Mouse (Mus musculus): ENCODE measurements at regions not wholly inside any gene's neighbourhood (a gene's known extent, or its start where the extent isn't known, plus 50 kb on each side); places are given as distances from the start of the nearest gene placed in this dataset.

DNA sequence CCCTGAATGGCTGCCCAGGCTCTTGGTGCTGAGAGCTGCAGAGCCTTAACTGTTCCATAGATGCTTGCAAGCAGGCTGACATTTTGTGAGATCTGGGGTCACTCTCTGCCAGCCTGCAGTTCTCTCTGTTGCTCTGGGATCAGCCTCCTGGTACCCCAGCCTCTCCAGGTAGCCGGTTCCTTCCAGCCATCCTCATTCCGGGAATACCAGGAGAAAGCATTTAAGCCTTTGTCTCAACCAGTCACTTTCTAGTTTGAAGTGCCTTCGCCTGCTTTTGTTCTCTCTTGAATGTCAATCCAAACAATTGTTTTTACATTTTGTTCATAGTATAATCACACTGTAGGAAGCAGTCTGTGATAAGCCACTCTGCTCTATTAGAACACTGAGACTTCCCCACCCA lies 281.0 kb upstream of the Rtl1 start:
- DNase-seq (ENCODE audit: low spot score in 2 of 2), result no peak

DNA sequence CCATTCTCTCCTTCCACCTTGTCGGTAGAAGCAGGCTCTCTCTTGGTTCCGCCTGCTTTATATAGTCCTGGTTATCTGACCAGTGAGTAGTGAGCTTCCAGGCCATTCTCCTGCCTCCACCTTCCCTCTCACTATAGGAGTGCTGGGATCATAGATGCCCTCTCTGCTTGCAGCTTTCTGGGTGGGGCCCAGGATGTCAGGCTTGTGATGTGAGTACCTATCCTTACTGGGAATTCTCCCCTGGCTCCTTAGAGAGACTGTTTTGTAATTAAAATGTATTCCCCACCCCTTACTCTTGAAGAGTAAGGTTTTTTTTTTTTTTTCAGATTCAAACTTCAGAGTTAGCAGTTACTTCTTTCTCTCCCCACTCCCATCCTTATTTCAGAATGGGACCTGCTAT lies 291.1 kb upstream of the Rtl1 start:
- no peak for DNase-seq (ENCODE audit: low spot score in 2 of 2)

DNA sequence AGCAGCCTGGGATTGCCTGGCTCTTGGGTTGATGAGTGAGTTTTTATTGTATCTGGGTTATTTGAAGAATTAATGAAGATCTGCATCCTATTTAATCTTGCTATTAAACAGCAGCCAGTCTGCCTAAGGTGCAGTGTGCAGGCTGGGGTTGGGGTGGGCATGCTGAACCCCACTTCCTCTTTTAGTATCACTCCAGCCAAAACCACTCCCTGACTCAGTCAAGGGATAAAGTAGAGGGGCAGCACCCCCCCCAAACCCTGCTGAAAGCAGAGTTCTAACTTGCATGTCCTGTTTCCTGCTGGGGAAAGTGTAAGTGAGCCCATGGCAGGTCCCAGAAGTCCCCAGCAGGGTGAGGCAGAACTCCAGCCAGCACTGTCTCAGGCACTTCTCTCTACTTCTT lies 292.7 kb upstream of the Rtl1 start:
- DNase-seq (ENCODE audit: low spot score in 2 of 2), result no peak

DNA sequence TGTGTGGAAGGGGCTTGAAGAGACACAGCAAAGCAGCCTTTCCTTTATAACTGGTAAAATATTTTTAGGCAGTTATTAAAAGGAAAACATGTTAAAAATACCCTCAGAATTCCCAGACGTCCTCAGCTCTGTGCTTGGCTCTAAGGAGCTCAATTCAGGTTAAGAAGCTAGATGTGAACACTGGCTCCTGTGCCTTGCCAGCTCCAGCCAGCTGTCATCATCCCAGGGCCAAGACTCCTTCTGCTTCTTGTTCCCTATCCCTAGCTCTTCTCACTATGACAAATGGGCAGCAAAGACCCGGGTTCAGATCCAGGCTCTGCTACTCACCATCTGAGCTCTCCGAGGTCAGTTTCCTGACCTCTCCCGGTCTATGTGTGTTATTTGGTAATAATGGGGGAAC lies 293.5 kb upstream of the Rtl1 start:
- no peak for DNase-seq (ENCODE audit: low spot score in 2 of 2)

DNA sequence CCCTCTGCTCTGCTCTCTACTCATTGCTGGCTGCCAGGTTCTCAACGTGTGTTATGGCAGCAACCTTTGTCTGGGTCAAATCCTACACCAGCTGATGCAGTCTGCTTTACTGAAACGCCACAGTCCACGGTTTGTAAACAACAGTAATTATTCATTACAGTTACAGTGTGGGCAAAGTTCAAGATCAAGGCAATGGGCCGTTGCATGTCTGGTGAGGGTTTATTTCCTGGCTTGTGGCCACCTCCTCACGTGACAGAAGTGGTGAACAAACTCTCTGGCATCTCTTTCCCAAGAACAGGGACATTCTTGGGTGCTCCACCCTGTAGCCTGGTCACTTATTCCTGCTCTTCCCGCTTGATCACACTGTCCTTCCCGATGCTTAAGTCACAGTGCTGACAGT lies 295.3 kb upstream of the Rtl1 start:
- DNase-seq (ENCODE audit: low spot score in 2 of 2), result no peak

DNA sequence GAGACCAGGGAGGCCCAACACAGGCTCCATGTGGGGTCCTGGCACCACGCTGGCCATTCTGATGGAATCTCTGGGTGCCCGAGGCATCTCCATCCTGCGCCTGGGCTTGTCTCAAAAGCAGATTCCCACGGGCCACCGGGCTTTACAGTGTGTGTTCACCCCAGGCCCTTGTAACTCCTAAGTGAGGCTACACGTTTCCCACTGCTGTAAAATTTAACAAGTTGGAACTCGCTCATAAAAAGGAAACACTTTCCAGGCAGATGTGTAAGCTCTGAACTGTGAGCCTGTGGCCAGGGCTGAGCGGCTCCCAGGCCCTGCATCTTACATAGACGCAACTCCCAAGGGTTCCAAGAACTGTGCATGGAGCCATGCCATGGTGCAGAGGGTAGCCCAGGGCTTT lies 296.3 kb upstream of the Rtl1 start:
- DNase-seq (ENCODE audit: low spot score in 2 of 2), result no peak

DNA sequence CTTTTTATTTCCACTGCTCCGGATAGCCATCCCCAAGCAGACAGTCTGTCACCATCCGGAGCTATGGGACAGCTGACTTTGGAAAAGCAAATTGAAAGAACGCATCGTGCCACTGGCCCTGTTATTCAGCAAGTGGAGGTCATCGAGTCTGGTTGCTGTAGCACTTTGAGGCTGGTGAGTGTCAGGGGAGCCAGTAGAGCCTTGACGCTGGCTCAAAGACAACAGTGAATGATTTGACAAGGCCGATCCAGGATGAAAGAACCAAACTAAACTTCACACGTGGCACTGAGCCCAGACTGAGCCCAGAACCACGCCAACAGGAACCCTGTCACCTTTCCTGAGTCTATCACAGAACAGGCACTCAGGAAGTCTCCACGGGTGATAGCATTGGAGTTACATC lies 296.8 kb upstream of the Rtl1 start:
- DNase-seq (ENCODE audit: low spot score in 2 of 2), result no peak

DNA sequence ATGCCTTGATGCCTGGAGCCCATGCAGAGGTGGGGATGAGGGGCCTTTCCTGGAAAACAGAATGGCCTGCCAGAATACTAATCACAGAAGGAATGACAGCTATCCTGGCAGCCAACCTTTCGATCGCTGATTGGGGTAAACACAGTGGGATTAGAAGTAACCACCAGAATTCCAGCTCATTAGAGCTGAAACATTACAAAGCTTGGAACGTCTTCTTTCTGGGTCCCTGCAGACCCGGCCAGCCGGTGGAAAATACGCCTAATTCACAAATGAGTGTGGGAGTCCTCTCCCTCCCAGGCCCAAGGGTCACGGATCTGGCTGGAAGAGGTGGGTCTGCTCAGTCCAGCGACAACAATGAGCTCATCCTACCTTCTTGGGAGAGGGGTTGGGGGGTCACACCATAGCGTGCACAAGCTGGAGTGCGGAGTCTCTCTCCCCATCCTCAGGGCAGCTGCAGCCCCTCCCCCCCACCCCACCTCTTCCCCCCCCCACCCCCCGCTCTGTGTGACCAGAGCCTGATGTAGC lies 297.8 kb upstream of the Rtl1 start:
- no peak for DNase-seq (ENCODE audit: low spot score in 2 of 2)

DNA sequence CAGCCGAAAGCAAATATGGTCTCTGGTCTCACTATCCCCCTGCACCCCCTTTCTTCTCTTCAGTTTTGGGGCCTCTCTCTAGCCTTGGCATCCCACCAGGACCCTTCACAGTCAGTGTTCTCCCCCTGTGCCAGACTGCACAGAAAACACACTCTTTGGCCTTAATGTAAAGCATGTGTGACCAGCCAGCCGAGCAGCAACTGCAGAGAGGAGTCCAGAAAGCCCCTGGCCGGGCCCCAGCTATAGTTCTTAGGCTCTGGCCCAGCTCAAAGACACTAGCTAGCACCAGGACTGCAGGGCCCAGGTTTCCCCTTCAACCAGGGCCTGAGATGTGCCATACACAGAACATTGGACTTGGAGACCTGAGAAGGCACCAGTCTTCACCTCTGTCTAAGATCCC lies 299.3 kb upstream of the Rtl1 start:
- DNase-seq (ENCODE audit: low spot score in 2 of 2), result no peak

DNA sequence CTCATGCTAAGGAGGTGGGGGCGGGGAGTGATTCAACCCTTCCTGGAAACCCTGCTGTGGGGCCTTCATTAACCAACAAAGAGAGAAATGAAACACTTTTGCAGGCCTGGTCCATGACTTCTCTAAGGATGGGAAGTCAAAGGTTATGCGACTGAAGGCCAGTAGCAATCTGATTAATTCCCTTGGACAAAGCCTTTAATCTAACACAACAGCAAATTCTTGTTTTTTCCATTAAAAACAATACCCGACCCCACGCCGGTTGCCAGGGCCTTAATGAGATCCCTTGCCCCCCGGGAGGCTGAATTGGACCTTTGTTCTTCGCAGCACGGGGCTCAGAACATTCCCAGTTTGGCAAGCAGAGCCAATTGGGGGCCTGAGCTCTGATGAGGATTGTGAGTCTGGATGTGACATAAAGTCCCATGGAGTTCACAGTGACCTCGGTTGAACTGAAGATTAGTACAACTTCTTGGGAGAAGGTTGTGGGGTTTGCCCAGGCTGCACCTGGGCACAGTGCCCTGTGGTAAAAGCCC lies 310.9 kb upstream of the Rtl1 start:
- DNase-seq (ENCODE audit: low spot score in 2 of 2), result peak in 1 of 2 experiments; percentile 23

DNA sequence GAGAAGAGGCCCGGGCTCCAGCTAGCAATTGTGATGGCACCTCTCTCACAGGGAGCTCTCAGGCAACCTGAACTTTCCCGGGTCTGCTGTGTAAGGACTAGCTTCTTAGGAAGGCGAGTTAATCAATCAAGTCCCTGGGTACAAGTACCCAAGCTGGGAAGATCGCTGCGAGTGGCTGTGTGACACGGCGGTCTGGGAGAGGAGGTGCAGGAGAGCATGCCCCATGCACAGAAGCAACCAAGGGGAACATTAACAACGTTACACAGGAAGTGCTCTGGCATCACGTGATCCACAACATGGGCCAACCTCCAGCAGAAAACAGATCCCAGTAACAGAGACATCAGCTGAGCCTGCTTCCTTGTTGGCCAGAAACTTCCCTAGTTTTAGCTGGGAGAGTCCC lies 311.4 kb upstream of the Rtl1 start:
- no peak for DNase-seq (ENCODE audit: low spot score in 2 of 2)

DNA sequence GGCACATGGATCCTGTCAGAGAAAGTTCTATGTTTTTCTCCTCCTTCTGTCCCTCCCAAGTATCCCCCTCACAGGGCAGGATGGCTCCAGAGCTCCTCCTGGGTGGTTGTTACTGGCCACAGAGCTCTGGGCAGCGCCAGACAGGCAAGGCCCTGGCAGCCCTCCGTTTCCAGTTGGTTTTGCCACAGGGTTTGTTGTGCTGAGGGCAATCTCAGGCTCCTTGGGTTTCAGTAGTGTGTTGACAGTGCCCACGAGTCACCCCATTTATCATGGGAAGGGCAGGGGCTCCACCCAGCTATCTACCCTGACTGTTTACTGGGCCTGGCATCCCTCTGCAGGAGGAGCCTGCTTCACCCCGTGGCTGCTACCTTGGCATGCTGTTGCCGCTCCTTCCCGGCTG lies 317.6 kb upstream of the Rtl1 start:
- DNase-seq (ENCODE audit: low spot score in 2 of 2), result no peak

DNA sequence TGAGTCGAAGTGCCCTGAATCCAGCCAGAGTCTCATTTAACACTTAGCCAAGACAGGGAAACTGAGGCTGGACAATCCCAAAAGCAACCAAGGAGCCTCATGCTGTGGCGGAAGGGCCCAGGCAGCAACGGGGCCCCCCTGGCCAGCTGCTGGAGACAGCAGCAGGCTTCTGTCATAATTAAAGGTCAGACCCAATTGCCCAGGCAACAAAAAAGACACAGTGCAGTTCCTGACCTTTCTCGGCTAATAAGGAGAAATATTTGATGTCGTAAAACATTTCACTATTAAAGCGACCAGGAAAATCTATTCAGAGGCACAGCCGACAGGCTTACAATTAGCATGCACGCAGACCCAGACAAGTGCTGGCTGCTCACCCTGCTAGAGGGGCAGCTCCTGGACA lies 318.8 kb upstream of the Rtl1 start:
- DNase-seq (ENCODE audit: low spot score in 2 of 2), result no peak

DNA sequence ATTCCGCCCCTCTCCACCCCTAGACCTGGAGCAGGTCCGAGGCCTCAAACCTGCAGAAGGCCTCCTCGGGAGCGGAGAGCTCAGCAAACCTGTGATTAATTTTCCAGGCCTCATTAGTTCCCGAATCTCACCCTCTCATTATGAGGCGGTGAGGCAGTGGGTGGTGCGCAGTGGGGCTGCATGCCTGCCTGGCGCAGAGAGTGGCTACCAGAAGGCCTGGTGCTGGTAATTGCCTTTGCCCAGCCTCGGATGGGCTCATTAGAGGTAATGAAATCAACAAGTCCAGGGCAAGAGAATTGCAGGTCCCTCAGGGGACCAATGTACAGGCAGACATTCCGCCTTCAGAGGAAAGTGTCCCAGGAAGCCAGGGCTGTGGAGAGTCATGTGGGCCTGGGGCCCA lies 322.0 kb upstream of the Rtl1 start:
- no peak for DNase-seq (ENCODE audit: low spot score in 2 of 2)

DNA sequence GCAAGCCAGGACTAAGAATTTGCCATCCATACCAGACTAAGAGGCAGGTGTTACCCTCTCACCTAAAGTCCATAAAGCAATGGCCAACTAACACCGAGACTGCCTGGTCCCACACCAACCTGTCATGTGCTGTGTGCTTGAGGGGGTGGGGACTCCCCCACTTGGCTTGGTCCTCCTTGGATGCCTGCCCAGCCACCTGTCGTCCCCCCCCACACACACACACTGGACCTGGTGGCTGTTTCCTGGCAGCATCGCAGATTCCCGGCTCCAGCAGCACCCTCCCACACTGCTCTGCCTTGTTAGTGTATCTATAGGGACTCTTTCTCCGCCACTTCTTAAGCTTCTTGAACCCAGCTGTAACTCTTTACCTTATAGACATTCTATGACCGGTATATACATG lies 325.7 kb upstream of the Rtl1 start:
- no peak for DNase-seq (ENCODE audit: low spot score in 2 of 2)

DNA sequence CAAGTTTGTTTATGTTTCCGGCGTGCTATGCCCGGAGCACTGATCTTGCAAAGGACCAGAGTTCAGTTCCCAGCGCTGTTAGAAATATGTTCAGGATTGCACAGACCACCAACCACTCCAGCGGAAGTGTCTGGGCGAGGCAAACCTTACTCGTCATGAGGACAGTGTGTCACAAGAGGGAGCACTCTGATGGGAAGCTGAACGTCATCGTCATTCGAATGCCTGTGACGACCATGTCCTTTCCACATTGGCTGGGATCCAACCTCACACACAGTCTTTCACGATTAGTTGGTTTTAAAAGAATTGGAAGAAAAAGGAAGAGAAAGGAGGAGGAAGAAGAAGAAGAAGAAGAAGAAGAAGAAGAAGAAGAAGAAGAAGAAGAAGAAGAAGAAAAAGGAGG lies 326.5 kb upstream of the Rtl1 start:
- DNase-seq (ENCODE audit: low spot score in 2 of 2), result no peak

DNA sequence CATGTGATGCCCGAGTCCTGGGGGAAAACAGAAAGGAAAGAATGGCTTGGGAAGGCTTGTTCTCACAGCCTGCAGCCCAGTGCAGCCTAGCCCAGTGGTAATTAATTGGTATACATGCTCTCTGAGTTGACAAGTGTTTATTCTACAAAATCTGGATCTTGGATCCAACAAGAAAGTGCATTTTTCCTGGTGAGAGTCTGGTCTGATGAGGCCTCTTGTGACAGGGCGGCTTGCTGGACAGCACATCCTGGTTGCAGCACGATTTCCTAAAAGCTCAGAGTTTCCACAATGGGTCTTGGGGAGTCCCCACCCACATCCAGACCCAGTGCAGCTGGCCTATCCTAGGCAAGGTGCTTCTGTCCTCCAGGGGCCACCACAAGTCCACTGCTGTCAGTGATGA lies 332.7 kb upstream of the Dio3 start:
- no peak for DNase-seq (ENCODE audit: low spot score in 2 of 2)

DNA sequence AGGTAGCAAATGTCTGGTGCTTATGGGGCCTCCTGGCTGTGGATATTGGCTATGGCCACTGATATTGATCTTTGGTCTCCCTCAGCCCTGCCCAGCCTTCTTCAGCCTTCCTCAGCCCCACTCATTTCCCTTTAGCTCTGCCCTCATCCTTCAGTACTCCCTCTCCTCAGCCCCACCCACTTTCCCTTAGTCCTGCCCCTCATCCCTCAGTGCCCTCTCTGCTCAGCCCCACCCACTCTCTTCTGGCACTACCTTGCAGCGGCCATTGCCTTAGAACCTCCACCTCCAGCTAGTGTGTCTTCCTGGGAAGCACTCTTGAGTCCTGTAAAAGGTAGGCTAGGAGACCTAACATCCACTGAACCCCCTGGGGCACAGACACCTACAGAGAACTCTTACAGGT lies 331.9 kb upstream of the Dio3 start:
- DNase-seq (ENCODE audit: low spot score in 2 of 2), result no peak

DNA sequence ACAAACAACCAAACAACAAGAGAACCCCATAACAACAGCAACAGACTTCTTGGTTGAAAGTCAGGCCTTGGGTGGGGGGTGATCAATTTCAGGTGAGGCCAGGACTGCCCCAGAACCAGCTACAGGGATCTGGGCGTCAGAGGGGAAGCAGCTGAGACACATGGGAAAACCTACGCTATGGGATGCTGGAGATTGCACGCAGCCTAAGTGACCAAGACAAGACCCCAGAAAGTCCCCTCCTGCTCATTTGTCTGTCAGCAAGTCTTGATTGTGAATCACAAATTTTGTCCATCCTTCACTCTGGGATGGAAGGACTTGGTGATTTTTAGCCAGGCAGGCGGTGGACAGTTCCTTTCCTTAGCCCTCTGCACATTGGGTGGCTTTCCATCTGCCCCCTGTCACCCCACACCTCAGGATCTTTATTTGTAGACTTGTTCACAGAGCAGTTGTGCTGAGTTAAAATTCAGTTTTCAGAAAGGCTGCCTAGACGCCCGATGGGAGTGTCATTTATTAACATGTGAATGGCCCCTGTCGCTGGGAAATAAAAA lies 330.9 kb upstream of the Dio3 start:
- DNase-seq (ENCODE audit: low spot score in 2 of 2), result no peak

DNA sequence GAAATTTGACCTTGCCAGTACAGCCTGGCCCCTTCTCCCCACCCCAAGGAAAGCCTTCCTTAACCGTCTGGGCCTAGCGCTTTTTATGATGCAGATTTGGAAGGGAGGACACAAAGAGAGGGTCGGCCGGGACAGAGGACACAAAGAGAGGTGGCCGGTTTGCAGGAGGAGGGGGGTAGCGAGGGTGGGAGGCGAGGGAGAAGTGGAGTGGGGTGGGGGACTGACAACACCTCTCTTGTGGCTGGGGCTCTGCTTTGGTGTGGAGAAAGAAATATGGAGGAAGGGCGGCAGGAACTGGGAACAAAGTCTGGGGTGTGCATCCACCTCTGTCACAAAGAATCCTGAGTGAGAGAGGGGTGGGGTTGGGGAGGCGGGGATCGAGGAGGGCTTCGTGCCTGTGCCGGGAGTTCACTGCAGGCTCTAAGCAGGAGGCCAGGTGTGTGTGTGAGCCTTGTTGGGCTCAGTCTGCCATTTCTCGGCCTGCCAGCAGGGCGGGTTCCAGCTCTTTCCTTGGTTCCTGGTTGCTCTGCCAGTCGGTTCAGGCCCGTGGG lies 330.4 kb upstream of the Dio3 start:
- no peak for DNase-seq (ENCODE audit: low spot score in 2 of 2)

DNA sequence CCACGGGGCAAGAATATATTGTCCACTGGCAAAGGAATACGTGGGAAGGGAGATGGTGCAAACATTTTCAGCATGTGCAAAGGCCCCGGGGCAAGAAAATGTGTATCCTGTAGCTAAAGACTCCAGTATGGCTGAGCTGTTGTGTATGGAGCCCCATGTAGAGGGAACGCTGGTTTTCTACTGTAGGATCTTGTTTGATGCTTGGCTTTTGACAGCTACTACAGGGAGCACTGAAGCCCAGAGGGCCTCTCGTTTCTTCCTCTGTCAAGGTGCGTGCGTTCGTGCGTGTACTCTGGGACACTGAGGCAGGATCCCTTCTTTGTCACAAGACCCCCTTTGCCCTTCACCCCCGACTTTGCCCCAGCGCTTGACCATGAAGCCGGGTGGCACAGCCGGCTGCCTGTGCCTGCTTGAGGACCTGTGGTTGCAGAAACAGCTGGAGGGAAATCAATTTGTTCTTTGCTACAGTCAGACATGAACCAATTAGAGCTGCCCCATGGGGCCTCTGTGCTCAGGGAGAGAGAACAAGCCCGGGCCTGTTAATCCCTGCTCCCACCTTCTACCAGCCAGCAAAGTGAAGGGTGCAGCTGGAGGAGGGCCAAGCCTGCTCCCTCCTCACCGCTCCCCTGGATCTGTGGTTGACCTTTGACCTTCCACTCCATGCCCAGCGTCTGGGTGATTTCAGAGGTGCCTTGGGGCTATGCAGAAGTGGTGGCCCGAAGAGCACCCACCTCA lies 329.5 kb upstream of the Dio3 start:
- DNase-seq (ENCODE audit: low spot score in 2 of 2), result no peak

DNA sequence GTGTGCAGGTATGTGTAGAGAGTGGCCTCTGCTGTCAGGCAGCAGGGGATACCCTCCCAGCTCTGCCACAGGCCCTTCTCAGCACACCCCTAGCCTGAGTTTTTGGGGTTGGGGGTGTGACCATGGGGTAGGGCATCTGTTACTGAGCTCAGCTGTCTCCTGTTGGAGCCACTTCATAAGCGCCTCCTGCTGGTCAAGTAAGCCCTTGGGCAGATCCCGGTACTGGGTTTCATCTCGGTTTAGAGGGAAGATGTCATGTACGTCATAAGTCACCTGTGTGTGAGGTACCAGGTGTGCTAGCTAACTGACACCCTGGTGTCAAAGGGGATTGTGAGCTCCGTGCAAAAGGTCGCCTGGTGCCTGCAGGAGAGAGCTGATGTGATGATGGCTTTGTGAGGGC lies 328.2 kb upstream of the Dio3 start:
- no peak for DNase-seq (ENCODE audit: low spot score in 2 of 2)

DNA sequence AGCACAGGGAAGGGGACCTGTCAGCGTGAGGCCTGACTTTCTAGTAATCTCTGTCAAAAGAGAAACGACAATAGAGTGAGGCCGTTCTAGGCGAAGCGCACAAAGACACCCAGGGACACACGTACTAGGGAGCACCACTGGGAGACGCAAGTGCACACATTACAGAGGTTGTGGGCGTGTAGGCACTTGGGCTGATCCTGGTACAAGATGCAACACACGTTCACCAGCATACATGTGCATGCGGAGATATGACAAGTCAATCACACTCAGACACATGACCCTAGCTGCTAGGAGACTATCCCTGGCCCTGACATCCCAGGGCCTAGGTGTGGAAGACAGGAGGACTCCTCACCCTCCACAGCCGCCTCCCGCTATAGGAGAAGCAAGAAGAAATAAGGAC lies 327.4 kb upstream of the Dio3 start:
- no peak for DNase-seq (ENCODE audit: low spot score in 2 of 2)

Measured in layer of hippocampus, adult 8-10 months (tissue).